In the genomic region with DNA sequence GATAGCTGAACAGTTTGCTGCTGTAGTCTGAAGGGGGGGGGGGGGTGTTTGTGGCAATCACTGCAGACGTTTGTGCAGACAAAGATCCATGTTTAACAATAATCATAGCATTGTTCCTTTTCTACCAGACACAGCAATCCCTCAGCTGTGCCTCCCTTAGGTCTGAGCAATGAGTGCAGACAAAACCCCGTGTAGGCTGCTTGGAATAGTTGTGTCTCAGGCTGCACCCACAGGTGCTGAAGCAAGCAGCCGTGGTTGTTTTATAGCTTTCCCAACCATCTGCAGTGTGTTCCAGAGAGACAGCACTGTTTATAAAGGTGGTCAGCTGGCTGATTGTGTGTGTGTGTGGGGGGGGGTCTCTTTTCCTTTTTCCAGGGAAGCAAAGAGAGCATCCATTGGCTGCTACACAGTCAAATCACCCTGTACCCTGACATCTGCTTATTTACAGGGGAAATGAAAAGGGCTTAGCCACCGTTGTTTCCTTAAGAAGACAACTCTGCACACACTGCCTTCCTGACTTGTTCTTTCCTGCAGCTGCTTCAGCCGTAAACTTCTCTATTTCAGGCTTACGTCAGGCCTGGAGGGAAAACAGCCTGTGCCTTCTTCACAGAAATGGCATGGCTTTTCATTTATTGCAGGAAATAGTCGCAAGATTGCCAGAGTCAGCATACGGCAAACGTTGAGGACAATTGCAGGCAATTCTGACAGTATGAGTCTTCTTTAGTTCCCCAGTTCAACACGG, we compare ENCODE assay signal across 16 mouse cellular contexts. TPM values are rescaled to one million over a fixed set of nuclear protein-coding genes. Genes with fewer than 3 reads are reported as not detected.
DNase-seq lines count a peak whose midpoint lies in the region; ATAC-seq and TF ChIP-seq lines count a peak whose summit lies in the region.
"Had no signal": no experiment of that assay in that cellular context is flagged by ENCODE, and none has a peak within 500 bp of the region (broad histone marks: within the 10 kb centered on the region; RNA-seq: fewer than 3 reads in every experiment).

No protein-coding gene starts in this region.

- 12% methylated on average over 10 of the region's 10 CpGs for WGBS in bone marrow, adult 2 months

- no peak for TF ChIP-seq CTCF in layer of hippocampus, adult 2 months (conservative IDR thresholded peaks at IDR 0.05)
- TF ChIP-seq CTCF in bone marrow, adult 2 months (IDR thresholded peaks at IDR 0.05; ENCODE audit: control insufficient read depth, insufficient read depth, low read length) = no peak

- no peak for DNase-seq in frontal cortex, postnatal 36 days (ENCODE audit: low spot score in 2 of 2)
- DNase-seq in layer of hippocampus, adult 2 months (ENCODE audit: low spot score in 2 of 2) = no peak
- DNase-seq in layer of hippocampus, adult 9-10 months (ENCODE audit: low spot score) = no peak
- DNase-seq in thymus, postnatal 36 days = no peak
- no peak for DNase-seq in embryo, embryonic 9.5 days (ENCODE audit: extremely low spot score)
- DNase-seq: adrenal gland, postnatal 25 days; B cell, adult 2 months; cerebellum, adult 11-12 months; gastrocnemius, postnatal 10 days; kidney, adult 18-20 months; lung, adult 2 months; thymus, postnatal 14 days had no signal

- peaks cover 1% of the 10 kb centered on the region; the same call in 1 of the 2 replicates for H3K4me1 ChIP-seq in bone marrow, adult 2 months (ENCODE audit: control insufficient read depth, insufficient read depth, low read length)
- H3K4me1 ChIP-seq: midbrain, embryonic 10.5 days had no signal

- H3K27ac ChIP-seq in layer of hippocampus, adult 2 months = peak overlapping the region; percentile 73
- peak overlapping the region; percentile 32 for H3K27ac ChIP-seq in bone marrow, adult 2 months (ENCODE audit: control insufficient read depth, insufficient read depth, low read depth, low read length, poor library complexity)
- H3K27ac ChIP-seq: midbrain, embryonic 10.5 days had no signal

- ATAC-seq in frontal cortex, adult (ENCODE audit: low TSS enrichment) = peak; percentile 84
- ATAC-seq in megakaryocyte progenitor cell, adult 5-6 weeks (replicated peaks; ENCODE audit: poor library complexity) = peak; percentile 93

- H3K4me3 ChIP-seq in layer of hippocampus, adult 2 months = no peak overlapping the region
- no peak overlapping the region for H3K4me3 ChIP-seq in bone marrow, adult 2 months (replicated peaks; ENCODE audit: control insufficient read depth, low read depth, low read length)
- H3K4me3 ChIP-seq: midbrain, embryonic 10.5 days had no signal

- TF ChIP-seq POLR2A in bone marrow, adult 2 months (IDR thresholded peaks at IDR 0.05; ENCODE audit: borderline replicate concordance, control insufficient read depth, low read depth, low read length) = no peak

RNA-seq across cellular contexts. Expression of a gene that starts 8.8 kb away (rescaled TPM):
- 100 to 1,000 TPM; 101 TPM for total RNA-seq in layer of hippocampus, adult 2 months (2021)
- polyA plus RNA-seq in bone marrow, adult 2 months (2011; ENCODE audit: insufficient read depth, insufficient read length, low replicate concordance, missing spikeins) = 14.4 and 24.4 TPM in 2 replicates
- 25.6 and 45.4 TPM in 2 replicates for total RNA-seq in megakaryocyte progenitor cell, adult 5-6 weeks (2015)
- 35.9 and 48.0 TPM in 2 replicates for total RNA-seq in megakaryocyte progenitor cell, adult 5-6 weeks (2017)
